Mouse (Mus musculus): ENCODE measurements around the gene Mettl23.
"Not testable (repeated sequence)": the region's sequence is repeated elsewhere in the genome, so short reads cannot be mapped to it uniquely, and the experiment has no call there.

The Mettl23 gene

GRCm38 (mm10) chr11:116847187-116848085, 4.4 kb downstream of the Mettl23 start:
- no peak for DNase-seq (ENCODE audit: low spot score in 2 of 2)

GRCm38 (mm10) chr11:116848086-116848876, 5.2 kb downstream of the Mettl23 start:
- DNase-seq (ENCODE audit: low spot score in 2 of 2): no peak

- DNase-seq (ENCODE audit: low spot score in 2 of 2): not testable (repeated sequence)
Measured at GRCm38 (mm10) chr11:116848877-116849178, 5.8 kb downstream of the Mettl23 start.

DNA sequence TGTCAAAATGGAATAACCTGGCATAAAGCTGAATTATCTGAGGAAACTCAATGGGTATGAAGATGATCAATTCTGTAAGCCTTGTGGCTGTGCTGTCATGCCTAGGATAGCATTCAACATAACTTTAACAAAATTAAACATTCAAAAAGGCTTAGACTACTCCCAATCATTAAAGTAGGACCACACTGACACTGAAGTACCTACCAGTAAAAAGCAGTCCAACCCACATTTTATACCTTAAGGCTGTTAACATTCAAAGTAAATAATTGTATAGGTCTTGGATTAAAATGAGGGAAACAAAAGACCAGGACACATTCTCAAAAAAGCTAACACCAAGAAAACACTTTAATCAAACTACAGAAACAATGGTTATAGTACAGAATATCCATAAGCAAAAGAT, 6.5 kb downstream of the Mettl23 start:
- DNase-seq (ENCODE audit: low spot score in 2 of 2): no peak

DNA sequence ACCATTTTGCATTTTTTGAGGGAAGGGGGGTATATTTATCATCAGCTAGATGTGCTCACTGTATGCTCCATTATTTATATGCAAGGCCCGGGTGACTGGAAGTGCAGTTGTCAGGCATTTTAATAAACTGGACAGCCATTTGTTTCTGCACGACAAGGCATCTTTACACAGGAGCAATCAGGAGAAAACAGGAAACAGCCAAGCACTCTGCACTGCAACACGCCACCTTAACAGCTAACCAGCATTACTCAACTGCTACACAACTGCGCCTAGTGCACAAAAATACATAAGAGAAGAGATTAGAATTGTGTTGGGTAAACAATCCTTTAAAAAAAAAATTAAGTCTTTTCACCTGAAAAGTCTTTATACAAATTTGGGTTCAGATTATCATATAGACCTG, 7.0 kb downstream of the Mettl23 start:
- DNase-seq (ENCODE audit: low spot score in 2 of 2): no peak

DNA sequence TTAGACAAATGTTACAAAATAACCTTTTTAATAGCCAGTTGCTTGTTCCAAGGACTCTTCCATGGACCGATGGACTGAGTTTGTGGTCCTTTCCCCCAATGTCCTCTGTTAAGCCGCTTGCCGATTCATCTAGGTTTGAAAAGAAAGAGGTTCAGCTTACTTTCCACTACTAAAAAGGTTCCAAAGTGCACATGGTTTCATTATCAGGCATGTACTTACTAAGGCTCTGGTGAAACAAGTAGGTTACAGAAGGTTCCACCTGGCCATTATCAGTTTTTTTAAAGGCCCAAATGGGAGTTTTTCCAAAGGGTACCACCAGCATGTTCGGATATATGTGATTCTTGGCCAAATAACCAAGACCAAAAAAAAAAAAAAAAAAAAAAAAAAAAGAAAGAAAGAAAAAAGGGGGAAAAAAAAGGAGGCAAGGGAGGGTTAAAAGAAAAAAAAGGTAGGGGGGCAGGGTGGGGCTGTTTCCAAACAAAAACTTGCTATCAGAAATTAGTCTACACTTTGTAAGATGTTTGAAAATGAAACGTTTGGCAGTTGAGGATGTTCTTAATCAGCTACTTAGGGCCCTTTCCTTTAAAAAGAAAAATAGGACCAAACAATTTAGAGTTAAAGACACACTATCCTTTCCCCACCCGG, 7.9 kb downstream of the Mettl23 start:
- DNase-seq (ENCODE audit: low spot score in 2 of 2): no peak

- DNase-seq (ENCODE audit: low spot score in 2 of 2): peak; percentile 30 to 37
Measured at GRCm38 (mm10) chr11:116851576-116852290, 8.7 kb downstream of the Mettl23 start.

DNA sequence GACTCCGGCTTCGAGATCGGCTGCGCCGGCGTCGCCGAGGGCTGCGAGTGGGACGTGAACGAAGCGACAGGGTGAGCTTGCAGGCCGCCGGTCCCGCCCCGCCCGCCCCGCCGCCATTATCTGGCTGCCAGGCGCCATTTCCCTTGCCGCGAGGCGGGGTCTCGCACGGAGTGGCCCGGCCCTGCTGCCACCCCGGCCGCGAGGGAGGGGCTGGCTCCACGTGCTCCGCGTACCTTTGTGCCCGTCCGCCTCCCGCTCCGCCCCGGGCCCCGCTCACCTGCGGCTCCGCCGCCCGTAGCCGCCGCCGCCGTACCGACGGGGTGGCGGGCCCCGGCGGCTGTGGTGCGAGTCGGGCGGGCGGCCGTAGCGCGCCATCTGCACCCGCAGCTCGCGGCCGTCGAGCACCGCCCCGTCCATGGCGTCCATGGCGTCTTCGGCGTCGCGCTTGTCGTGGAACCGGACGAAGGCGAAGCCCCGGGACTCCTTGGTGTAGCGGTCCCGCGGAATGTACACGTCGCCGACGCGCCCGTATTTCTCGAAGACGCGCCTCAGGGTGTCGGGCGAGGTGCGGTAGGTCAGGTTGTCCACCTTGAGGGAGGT, 9.3 kb downstream of the Mettl23 start, which contains the start of gene Mfsd11:
Gene Mfsd11, plus strand, starts transcription at position 150 of the 600 bp plus-strand sequence.
- peak; percentile 66 to 67 for DNase-seq (ENCODE audit: low spot score in 2 of 2)

GRCm38 (mm10) chr11:116852891-116853511, 9.9 kb downstream of the Mettl23 start, which contains the start of gene Srsf2:
Gene Srsf2 (minus strand): TSS chr11:116853094.
- peak; percentile 96 to 98 for DNase-seq (ENCODE audit: low spot score in 2 of 2)

DNA sequence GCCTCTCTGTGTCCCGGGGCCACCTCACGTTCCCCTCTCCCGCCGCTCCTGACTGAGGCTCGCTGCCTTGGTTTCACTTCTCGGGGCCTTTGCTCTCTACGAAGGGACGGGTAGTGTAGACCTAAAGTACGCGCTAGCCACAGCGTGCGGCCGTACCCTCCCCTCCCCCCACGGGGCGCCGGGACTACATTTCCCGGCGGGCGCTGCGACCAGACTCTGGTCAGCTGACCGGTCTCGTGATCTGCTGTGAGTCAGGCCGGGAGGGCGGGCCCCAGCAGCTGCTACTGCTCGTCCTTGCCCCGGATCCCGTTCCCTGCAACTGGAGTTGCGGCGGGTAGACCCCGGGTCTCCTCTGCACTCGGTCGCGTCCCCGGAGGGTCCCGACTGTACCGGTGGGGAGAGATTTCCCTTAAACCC, 10.4 kb downstream of the Mettl23 start:
- DNase-seq (ENCODE audit: low spot score in 2 of 2): peak; percentile 97 to 99

DNA sequence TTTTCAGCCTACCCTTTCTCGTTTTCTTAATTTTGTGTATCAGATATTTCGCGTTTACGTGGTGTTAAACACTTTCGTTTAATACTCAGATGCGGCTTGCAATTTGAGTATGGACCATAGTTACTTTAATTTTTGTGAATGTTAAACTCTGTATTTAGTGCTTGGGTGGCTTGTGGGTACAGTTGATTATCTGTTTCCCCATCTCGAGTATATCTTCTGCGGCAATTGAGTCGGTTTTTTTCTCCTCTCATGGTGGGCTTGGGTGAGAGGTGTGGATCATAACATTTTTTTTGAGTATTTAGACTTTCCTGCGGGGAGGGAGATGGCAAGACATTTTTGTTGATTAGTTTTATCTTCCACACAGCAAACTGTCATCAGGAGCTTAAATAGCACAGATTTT, 11.2 kb downstream of the Mettl23 start:
- DNase-seq (ENCODE audit: low spot score in 2 of 2): no peak

GRCm38 (mm10) chr11:116857183-116857850, 14.2 kb downstream of the Mettl23 start:
- no peak for DNase-seq (ENCODE audit: low spot score in 2 of 2)

- DNase-seq (ENCODE audit: low spot score in 2 of 2): no peak
Measured at GRCm38 (mm10) chr11:116864444-116864843, 21.4 kb downstream of the Mettl23 start.

- no peak for DNase-seq (ENCODE audit: low spot score in 2 of 2)
Measured at GRCm38 (mm10) chr11:116865945-116866585, 23.0 kb downstream of the Mettl23 start.

DNA sequence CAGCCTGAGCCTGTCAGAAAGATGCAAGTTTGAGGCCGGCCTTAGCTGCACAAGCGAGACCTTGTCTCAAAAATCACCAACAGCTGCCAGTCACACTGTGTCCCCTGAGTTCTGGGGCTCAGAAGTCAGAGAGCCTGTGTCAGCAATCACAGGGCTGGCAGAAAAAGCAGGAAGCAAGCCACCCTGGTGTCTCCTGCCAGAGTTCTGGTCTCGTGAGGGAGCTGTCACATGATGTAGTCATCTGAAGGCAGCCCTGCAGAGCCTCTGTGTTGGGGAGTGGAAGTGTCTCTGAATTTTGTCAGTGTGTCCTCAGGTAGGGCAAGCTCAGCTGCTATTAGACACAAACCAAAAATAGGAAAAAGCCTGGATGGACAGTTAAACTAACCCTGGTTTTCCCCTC, 25.1 kb downstream of the Mettl23 start:
- DNase-seq (ENCODE audit: low spot score in 2 of 2): peak in 1 of 2 experiments; percentile 9

- DNase-seq (ENCODE audit: low spot score in 2 of 2): no peak
Measured at GRCm38 (mm10) chr11:116869223-116869622, 26.1 kb downstream of the Mettl23 start.

DNA sequence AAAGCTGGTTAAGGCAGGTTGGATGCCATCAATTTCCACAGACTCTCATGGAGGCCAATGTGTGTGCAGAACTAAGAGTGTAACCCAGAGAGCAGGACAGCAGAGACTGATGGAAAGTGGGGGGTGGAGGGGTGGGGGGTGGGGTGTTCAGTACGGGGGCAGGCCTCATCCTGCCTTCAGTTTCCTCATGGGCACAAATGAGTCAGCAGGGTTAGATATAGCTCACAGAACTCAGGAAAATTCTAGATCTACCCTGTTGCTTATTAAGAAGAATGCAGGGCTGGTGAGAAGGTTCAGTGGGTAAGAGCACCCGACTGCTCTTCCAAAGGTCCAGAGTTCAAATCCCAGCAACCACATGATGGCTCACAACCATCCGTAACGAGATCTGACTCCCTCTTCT, 26.6 kb downstream of the Mettl23 start:
- no peak for DNase-seq (ENCODE audit: low spot score in 2 of 2)

GRCm38 (mm10) chr11:116871538-116871937, 28.5 kb downstream of the Mettl23 start:
- DNase-seq (ENCODE audit: low spot score in 2 of 2): no peak

- peak; percentile 45 to 60 for DNase-seq (ENCODE audit: low spot score in 2 of 2)
Measured at GRCm38 (mm10) chr11:116873987-116874386, 30.9 kb downstream of the Mettl23 start.

GRCm38 (mm10) chr11:116878454-116878853, 35.4 kb downstream of the Mettl23 start:
- no peak for DNase-seq (ENCODE audit: low spot score in 2 of 2)

All from frontal cortex, postnatal 36 days (tissue).